Mouse (Mus musculus) heart, embryonic 15.5 days (tissue): ENCODE results near the gene Btn2a2. TPM values are rescaled to one million over a fixed set of nuclear protein-coding genes. Genes with fewer than 3 reads are reported as not detected.

Source experiments
- ATAC-seq: fragments of 200-750 bp; cut with Nextera tagmentation; replicated peaks from 2 replicates; pipeline ENCODE4 v1.8.0; 2017; ENCODE audit warnings: low read depth, moderate TSS enrichment; ENCODE audit not compliant: insufficient number of reproducible peaks, insufficient read depth, low FRiP score
- H3K27ac ChIP-seq: fragments of 300-500 bp; sonication (generic); 2 replicates; pipeline ENCODE4 v1.5.1; 2015; ENCODE audit warnings: mild to moderate bottlenecking, inconsistent platforms
- H3K27me3 ChIP-seq: fragments of 300-500 bp; sonication (generic); 2 replicates; pipeline ENCODE4 v1.6.1; 2015; ENCODE audit warnings: inconsistent platforms
- H3K36me3 ChIP-seq: fragments of 300-500 bp; sonication (generic); 2 replicates; pipeline ENCODE4 v1.6.1; 2015; ENCODE audit warnings: mild to moderate bottlenecking, inconsistent platforms
- H3K4me1 ChIP-seq: fragments of 300-500 bp; sonication (generic); replicated peaks from 2 replicates; pipeline ENCODE4 v1.6.1; 2015; ENCODE audit warnings: inconsistent platforms
- H3K4me2 ChIP-seq: fragments of 300-500 bp; sonication (generic); 2 replicates; pipeline ENCODE4 v1.6.1; 2015; ENCODE audit warnings: inconsistent platforms, mild to moderate bottlenecking, moderate library complexity
- H3K4me3 ChIP-seq: fragments of 300-500 bp; sonication (generic); 2 replicates; pipeline ENCODE4 v1.5.1; 2015; ENCODE audit warnings: mild to moderate bottlenecking, inconsistent platforms
- H3K9ac ChIP-seq: fragments of 300-500 bp; sonication (generic); 2 replicates; pipeline ENCODE4 v1.6.1; 2015; ENCODE audit warnings: mild to moderate bottlenecking, inconsistent platforms
- H3K9me3 ChIP-seq: fragments of 300-500 bp; sonication (generic); replicated peaks from 2 replicates; pipeline ENCODE4 v1.6.1; 2016; ENCODE audit warnings: inconsistent platforms
- WGBS: fragments of 180-500 bp; shearing (Covaris S2); methylation state at CpG from one replicate; pipeline ENCODE4 v1.1.7; 2015; ENCODE audit warnings: mixed read lengths; 5-methylcytosine and 5-hydroxymethylcytosine counted together
- polyA plus RNA-seq: library from polyadenylated mRNA; unstranded; fragments of >200 nt; fragmentation: Nextera tagmentation; extraction: Ambion mirVana; gene quantifications from 2 replicates; pipeline ENCODE4 v1.2.1, GENCODE M21; 2015

The Btn2a2 gene
- polyA plus RNA-seq, 1 experiment from 2014 or later, result 0.31 TPM

GRCm38 (mm10) chr13:23462669-23463068 is 26.0 kb downstream of the Btn2a2 start:
- no peak for ATAC-seq
- H3K4me2 ChIP-seq, result no peak overlapping the region
- no peaks in the 10 kb centered on the region for H3K9me3 ChIP-seq
- no peaks in the 10 kb centered on the region for H3K36me3 ChIP-seq
- no peak overlapping the region for H3K4me3 ChIP-seq
- no peak overlapping the region for H3K9ac ChIP-seq
- peaks cover 20% of the 10 kb centered on the region for H3K4me1 ChIP-seq
- no peaks in the 10 kb centered on the region for H3K27me3 ChIP-seq
- no peak overlapping the region for H3K27ac ChIP-seq

GRCm38 (mm10) chr13:23462063-23462462 is 26.6 kb downstream of the Btn2a2 start:
- Histone ChIP-seq H3K9me3 (no peaks in the 10 kb centered on the region), H3K4me3 (no peak overlapping the region), H3K9ac (no peak overlapping the region), H3K4me2 (no peak overlapping the region), H3K36me3 (no peaks in the 10 kb centered on the region), H3K27ac (no peak overlapping the region), H3K27me3 (no peaks in the 10 kb centered on the region), H3K4me1 (peaks cover 20% of the 10 kb centered on the region)
- 80% methylated on average over 4 of the region's 4 CpGs for WGBS
- no peak for ATAC-seq

- ATAC-seq, result no peak
- H3K4me1 ChIP-seq, result peaks cover 4% of the 10 kb centered on the region
- 23% methylated on average over 15 of the region's 15 CpGs for WGBS
- no peak overlapping the region for H3K9ac ChIP-seq
- no peaks in the 10 kb centered on the region for H3K36me3 ChIP-seq
- H3K4me3 ChIP-seq, result no peak overlapping the region
- 0 out of 2 replicates have a peak overlapping the region, but pooled peaks have one; percentile 2 for H3K4me2 ChIP-seq
- H3K9me3 ChIP-seq, result no peaks in the 10 kb centered on the region
- H3K27ac ChIP-seq, result no peak overlapping the region
- H3K27me3 ChIP-seq, result no peaks in the 10 kb centered on the region
These were observed 29.3 kb downstream of the Btn2a2 start for GRCm38 (mm10) chr13:23459264-23459846.

GRCm38 (mm10) chr13:23453926-23454325 is 34.7 kb downstream of the Btn2a2 start:
- no peaks in the 10 kb centered on the region for H3K4me1 ChIP-seq
- no peaks in the 10 kb centered on the region for H3K9me3 ChIP-seq
- peak overlapping the region; percentile 75 for H3K4me3 ChIP-seq
- peak overlapping the region; percentile 91 for H3K27ac ChIP-seq
- ATAC-seq, result no peak
- no peaks in the 10 kb centered on the region for H3K36me3 ChIP-seq
- peak overlapping the region; percentile 58 for H3K4me2 ChIP-seq
- peak overlapping the region; percentile 73 for H3K9ac ChIP-seq
- WGBS, result 2% methylated on average over 9 of the region's 9 CpGs
- no peaks in the 10 kb centered on the region for H3K27me3 ChIP-seq

GRCm38 (mm10) chr13:23453362-23453862 is 35.2 kb downstream of the Btn2a2 start:
- Histone ChIP-seq H3K4me3 (peak overlapping the region; percentile 75), H3K4me2 (peak overlapping the region; percentile 58), H3K9me3 (no peaks in the 10 kb centered on the region), H3K9ac (peak overlapping the region; percentile 73), H3K27ac (peak overlapping the region; percentile 91), H3K4me1 (no peaks in the 10 kb centered on the region), H3K36me3 (no peaks in the 10 kb centered on the region), H3K27me3 (no peaks in the 10 kb centered on the region)
- WGBS, result under 1% methylated on average over 25 of the region's 25 CpGs
- ATAC-seq, result peak; percentile 75

GRCm38 (mm10) chr13:23450398-23450797 is 38.3 kb downstream of the Btn2a2 start:
- peak overlapping the region; percentile 61 for H3K4me3 ChIP-seq
- H3K36me3 ChIP-seq, result no peaks in the 10 kb centered on the region
- H3K4me2 ChIP-seq, result peak overlapping the region; percentile 76
- H3K4me1 ChIP-seq, result no peaks in the 10 kb centered on the region
- no peak for ATAC-seq
- peak overlapping the region; percentile 52 for H3K9ac ChIP-seq
- WGBS, result under 1% methylated on average over 15 of the region's 15 CpGs
- no peaks in the 10 kb centered on the region for H3K27me3 ChIP-seq
- no peaks in the 10 kb centered on the region for H3K9me3 ChIP-seq
- peak overlapping the region; percentile 33; the same call in 1 of the 2 replicates for H3K27ac ChIP-seq

GRCm38 (mm10) chr13:23449235-23450095 is 39.2 kb downstream of the Btn2a2 start:
- H3K9me3 ChIP-seq, result no peaks in the 10 kb centered on the region
- H3K4me3 ChIP-seq, result peak overlapping the region; percentile 61
- H3K9ac ChIP-seq, result peak overlapping the region; percentile 52
- peak overlapping the region; percentile 54 for H3K27ac ChIP-seq
- ATAC-seq, result no peak
- H3K4me2 ChIP-seq, result peak overlapping the region; percentile 76
- H3K36me3 ChIP-seq, result no peaks in the 10 kb centered on the region
- no peaks in the 10 kb centered on the region for H3K27me3 ChIP-seq
- under 1% methylated on average over 24 of the region's 24 CpGs for WGBS
- H3K4me1 ChIP-seq, result peaks cover under 1% of the 10 kb centered on the region; the same call in 1 of the 2 replicates

GRCm38 (mm10) chr13:23448758-23449157 is 39.9 kb downstream of the Btn2a2 start:
- Histone ChIP-seq H3K27me3 (no peaks in the 10 kb centered on the region), H3K9ac (no peak overlapping the region), H3K36me3 (no peaks in the 10 kb centered on the region), H3K27ac (peak overlapping the region; percentile 54; the same call in 1 of the 2 replicates), H3K4me1 (peaks cover 2% of the 10 kb centered on the region; the same call in 1 of the 2 replicates), H3K4me3 (peak overlapping the region; percentile 61), H3K4me2 (peak overlapping the region; percentile 76), H3K9me3 (no peaks in the 10 kb centered on the region)
- WGBS, result 50% methylated on average over 3 of the region's 3 CpGs
- no peak for ATAC-seq

- Histone ChIP-seq H3K36me3 (no peaks in the 10 kb centered on the region), H3K4me1 (peaks cover 5% of the 10 kb centered on the region; the same call in 1 of the 2 replicates), H3K27me3 (no peaks in the 10 kb centered on the region), H3K4me2 (peak overlapping the region; percentile 78), H3K4me3 (peak overlapping the region; percentile 63), H3K9ac (peak overlapping the region; percentile 56; the same call in 1 of the 2 replicates), H3K27ac (peak overlapping the region; percentile 94), H3K9me3 (no peaks in the 10 kb centered on the region)
- 0 out of 2 replicates have a peak, but pooled peaks have one; percentile 28 for ATAC-seq
- WGBS, result under 1% methylated on average over 16 of the region's 16 CpGs
These were observed 42.1 kb downstream of the Btn2a2 start for GRCm38 (mm10) chr13:23446498-23446952.

- Histone ChIP-seq H3K9me3 (no peaks in the 10 kb centered on the region), H3K27me3 (no peaks in the 10 kb centered on the region), H3K9ac (peak overlapping the region; percentile 69), H3K27ac (peak overlapping the region; percentile 94), H3K4me1 (peaks cover 5% of the 10 kb centered on the region; the same call in 1 of the 2 replicates), H3K4me3 (peak overlapping the region; percentile 63), H3K36me3 (no peaks in the 10 kb centered on the region), H3K4me2 (peak overlapping the region; percentile 78)
- peak; percentile 91 for ATAC-seq
- WGBS, result under 1% methylated on average over 55 of the region's 55 CpGs
These were observed 42.9 kb downstream of the Btn2a2 start for GRCm38 (mm10) chr13:23445561-23446320.
